Mouse (Mus musculus) colon, adult 2 months (tissue): ENCODE data around the gene Zfp932. TPM values are rescaled to one million over a fixed set of nuclear protein-coding genes. Genes with fewer than 3 reads are reported as not detected.

ENCODE experiments used
- polyA plus RNA-seq: library from polyadenylated mRNA; depleted of rRNA; stranded (reverse); fragments of >200 nt; gene quantifications from 2 replicates; pipeline ENCODE4 v1.2.3, GENCODE M21; 2012; rRNA removed

The Zfp932 gene
- polyA plus RNA-seq: 0.70 and 1.1 TPM in 2 replicates

GRCm38 (mm10) chr5:109996026-109996937, at the start of gene Zfp932:
Gene Zfp932 (plus strand): TSS chr5:109996521.

Other genes starting within 250 kb of the Zfp932 start
- gene 4930522L14Rik, start 244.6 kb upstream of the Zfp932 start, polyA plus RNA-seq: 0.79 and 1.3 TPM in 2 replicates
- gene Gm15446, start 73.1 kb upstream of the Zfp932 start, polyA plus RNA-seq: 0.66 and 0.97 TPM in 2 replicates
- 0.06 TPM in 1 of 2 replicates, not detected in the other for gene Gm17655, start 76.0 kb downstream of the Zfp932 start, polyA plus RNA-seq
- 0.06 TPM in 1 of 2 replicates, not detected in the other for gene Gm35315, start 97.9 kb downstream of the Zfp932 start, polyA plus RNA-seq
- 0.22 and 0.23 TPM in 2 replicates for gene Plcxd1, start 103.4 kb downstream of the Zfp932 start, polyA plus RNA-seq
- gene Gtpbp6, start 111.7 kb downstream of the Zfp932 start, polyA plus RNA-seq: 122 and 143 TPM in 2 replicates
- 0.14 and 0.15 TPM in 2 replicates for gene Zfp605, start 113.6 kb downstream of the Zfp932 start, polyA plus RNA-seq
- gene Chfr, start 139.3 kb downstream of the Zfp932 start, polyA plus RNA-seq: 67.2 and 69.3 TPM in 2 replicates
- 12.3 and 13.0 TPM in 2 replicates for gene Golga3, start 180.2 kb downstream of the Zfp932 start, polyA plus RNA-seq
- 6.9 and 7.4 TPM in 2 replicates for gene Ankle2, start 234.5 kb downstream of the Zfp932 start, polyA plus RNA-seq